Comparison of ENCODE assay signal across 10 mouse cellular contexts in the genomic region with DNA sequence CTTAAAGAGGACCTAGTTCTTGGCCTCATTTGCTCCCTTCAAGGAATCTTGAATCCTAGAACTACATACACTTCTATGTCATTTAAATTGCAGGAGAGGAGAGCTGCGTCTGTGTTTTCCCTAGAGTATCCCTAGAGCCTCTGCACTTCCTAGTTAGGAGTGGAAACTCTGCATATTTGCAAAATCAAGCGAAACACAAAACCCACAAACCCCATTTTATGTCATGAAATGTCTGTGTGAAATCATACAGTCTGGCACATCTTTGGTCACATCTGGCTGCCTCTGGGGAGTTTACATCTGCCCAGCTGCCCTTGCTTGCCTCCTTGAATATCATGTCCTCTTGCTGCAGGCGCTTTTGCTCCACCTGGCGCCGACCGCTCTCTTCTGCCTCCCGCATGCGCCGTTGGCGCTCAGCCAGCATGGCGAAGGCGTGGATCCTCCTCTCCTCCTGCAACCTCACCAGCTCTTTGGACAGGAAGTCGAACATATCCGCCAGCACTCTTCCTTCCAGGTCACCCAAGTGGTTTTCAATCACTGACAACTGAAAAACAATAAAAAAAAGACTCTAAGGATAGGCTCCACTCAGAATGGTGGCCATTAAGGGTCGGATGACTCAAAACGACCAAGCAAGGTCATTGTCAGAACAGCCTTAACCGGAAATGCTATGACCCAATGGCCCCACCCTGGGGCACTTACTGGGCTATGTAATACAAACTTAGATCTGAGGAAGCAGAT. TPM values are rescaled to one million over a fixed set of nuclear protein-coding genes. Genes with fewer than 3 reads are reported as not detected.
DNase-seq lines count a peak whose midpoint lies in the region; ATAC-seq and TF ChIP-seq lines count a peak whose summit lies in the region.
"Had no signal": no experiment of that assay in that cellular context is flagged by ENCODE, and none has a peak within 500 bp of the region (broad histone marks: within the 10 kb centered on the region; RNA-seq: fewer than 3 reads in every experiment).

No protein-coding gene starts in this region.

- H3K4me1 ChIP-seq in hindbrain, embryonic 14.5 days (replicated peaks; ENCODE audit: control insufficient read depth, insufficient read depth, low read length): 0 out of 2 replicates have a peak, but pooled peaks cover 3% of the 10 kb centered on the region
- no peaks in the 10 kb centered on the region for H3K4me1 ChIP-seq in hindbrain, postnatal 0 days (ENCODE audit: insufficient read depth, low read length)

- no peak overlapping the region for H3K9ac ChIP-seq in hindbrain, embryonic 14.5 days
- no peak overlapping the region for H3K9ac ChIP-seq in hindbrain, postnatal 0 days (replicated peaks; ENCODE audit: low read length)

- H3K9me3 ChIP-seq in hindbrain, embryonic 14.5 days (ENCODE audit: control insufficient read depth, low read length): no peaks in the 10 kb centered on the region
- H3K9me3 ChIP-seq in hindbrain, postnatal 0 days (ENCODE audit: low read length): no peaks in the 10 kb centered on the region

- no peaks in the 10 kb centered on the region for H3K27me3 ChIP-seq in hindbrain, embryonic 14.5 days (ENCODE audit: control insufficient read depth, insufficient read depth, low read length)
- no peaks in the 10 kb centered on the region for H3K27me3 ChIP-seq in hindbrain, postnatal 0 days (ENCODE audit: insufficient read depth, low read length)

- TF ChIP-seq CTCF in hindbrain, postnatal 0 days (IDR thresholded peaks at IDR 0.05; ENCODE audit: low read depth): no peak

- no peak overlapping the region for H3K4me2 ChIP-seq in hindbrain, embryonic 14.5 days (replicated peaks)
- H3K4me2 ChIP-seq in hindbrain, postnatal 0 days (ENCODE audit: low read depth, low read length): no peak overlapping the region

- no peaks in the 10 kb centered on the region for H3K36me3 ChIP-seq in hindbrain, embryonic 14.5 days (replicated peaks; ENCODE audit: control insufficient read depth, insufficient read depth)
- H3K36me3 ChIP-seq in hindbrain, postnatal 0 days (ENCODE audit: insufficient read depth, low read length): no peaks in the 10 kb centered on the region

- no peak overlapping the region for H3K4me3 ChIP-seq in hindbrain, embryonic 14.5 days (replicated peaks; ENCODE audit: low read length)
- H3K4me3 ChIP-seq in hindbrain, postnatal 0 days (ENCODE audit: low read length): no peak overlapping the region
- H3K4me3 ChIP-seq: myocyte had no signal

- 80% methylated on average over 17 of the region's 17 CpGs for whole genome bisulfite sequencing in hindbrain, embryonic 14.5 days
- 69% methylated on average over 17 of the region's 17 CpGs for WGBS in hindbrain, postnatal 0 days

- no peak overlapping the region for H3K27ac ChIP-seq in hindbrain, embryonic 14.5 days
- no peak overlapping the region for H3K27ac ChIP-seq in hindbrain, postnatal 0 days

- no peak for ATAC-seq in hindbrain, embryonic 14.5 days (ENCODE audit: low FRiP score)
- no peak for ATAC-seq in hindbrain, postnatal 0 days

- DNase-seq in A20 (ENCODE audit: low read depth, low spot score) (peak; percentile 90), ES-CJ7 (ENCODE audit: low read depth, low spot score) (peak; percentile 82)
- DNase-seq in gastrocnemius, postnatal 14 days: peak; percentile 34
- peak; percentile 81 to 86 for DNase-seq in kidney, postnatal 36 days
- no peak for DNase-seq in embryo, embryonic 10 days (ENCODE audit: low spot score)
- no peak for DNase-seq in layer of hippocampus, postnatal 25 days (ENCODE audit: extremely low spot score in 1 of 2, low spot score in 1 of 2)
- DNase-seq in hindbrain, embryonic 14.5 days (ENCODE audit: low spot score): no peak
- DNase-seq in hindbrain, postnatal 0 days (ENCODE audit: low spot score): no peak

- intact Hi-C loops in gastrocnemius, postnatal 14 days (cut with DNase I; ENCODE audit: low total_unique reads): no loop called here

RNA-seq across cellular contexts. Expression of a gene that starts 10.0 kb away (rescaled TPM):
- total RNA-seq in gastrocnemius, postnatal 14 days (2021): not detected
- not detected for total RNA-seq in layer of hippocampus, postnatal 25 days (2021)
- polyA plus RNA-seq in hindbrain, embryonic 14.5 days (2014; fragmentation: Nextera tagmentation; extraction: Ambion mirVana): not detected in 2 replicates
- total RNA-seq in hindbrain, postnatal 0 days (2014; rRNA removed): not detected in 2 replicates
- polyA plus RNA-seq in hindbrain, postnatal 0 days (2015; fragmentation: Nextera tagmentation; extraction: Ambion mirVana): 0.05 TPM in 1 of 2 replicates, not detected in the other
- polyA plus RNA-seq: myocyte had no signal

RNA-seq across cellular contexts. Expression of a gene that starts 37.3 kb away (rescaled TPM):
- total RNA-seq in gastrocnemius, postnatal 14 days (2021): not detected
- total RNA-seq in layer of hippocampus, postnatal 25 days (2021): 1 to 10 TPM; 1.0 to 1.4 TPM
- 1.2 and 1.5 TPM in 2 replicates for polyA plus RNA-seq in hindbrain, embryonic 14.5 days (2014; fragmentation: Nextera tagmentation; extraction: Ambion mirVana)
- 1.4 TPM in 2 replicates for total RNA-seq in hindbrain, postnatal 0 days (2014; rRNA removed)
- 0.86 and 1.4 TPM in 2 replicates for polyA plus RNA-seq in hindbrain, postnatal 0 days (2015; fragmentation: Nextera tagmentation; extraction: Ambion mirVana)

RNA-seq across cellular contexts. Expression of a gene that starts 42.2 kb away (rescaled TPM):
- total RNA-seq in gastrocnemius, postnatal 14 days (2021): 100 to 1,000 TPM; 134 to 137 TPM
- total RNA-seq in layer of hippocampus, postnatal 25 days (2021): 100 to 1,000 TPM; 117 to 135 TPM
- 74.3 and 97.1 TPM in 2 replicates for polyA plus RNA-seq in hindbrain, embryonic 14.5 days (2014; fragmentation: Nextera tagmentation; extraction: Ambion mirVana)
- total RNA-seq in hindbrain, postnatal 0 days (2014; rRNA removed): 12.2 and 24.5 TPM in 2 replicates
- polyA plus RNA-seq in hindbrain, postnatal 0 days (2015; fragmentation: Nextera tagmentation; extraction: Ambion mirVana): 78.5 and 90.1 TPM in 2 replicates

RNA-seq across cellular contexts. Expression of a gene that starts 42.2 kb away (rescaled TPM):
- not detected for total RNA-seq in gastrocnemius, postnatal 14 days (2021)
- under 1 TPM in 1 of 2 experiments, not detected in 1; 0.94 TPM for total RNA-seq in layer of hippocampus, postnatal 25 days (2021)
- not detected in 2 replicates for polyA plus RNA-seq in hindbrain, embryonic 14.5 days (2014; fragmentation: Nextera tagmentation; extraction: Ambion mirVana)
- total RNA-seq in hindbrain, postnatal 0 days (2014; rRNA removed): not detected in 2 replicates
- polyA plus RNA-seq in hindbrain, postnatal 0 days (2015; fragmentation: Nextera tagmentation; extraction: Ambion mirVana): not detected in 2 replicates
- polyA plus RNA-seq: large intestine, adult 2 months had no signal

RNA-seq across cellular contexts. Expression of a gene that starts 57.4 kb away (rescaled TPM):
- total RNA-seq in gastrocnemius, postnatal 14 days (2021): 10 to 100 TPM; 56.1 to 66.9 TPM
- under 1 TPM; 0.52 to 0.85 TPM for total RNA-seq in layer of hippocampus, postnatal 25 days (2021)
- polyA plus RNA-seq in hindbrain, embryonic 14.5 days (2014; fragmentation: Nextera tagmentation; extraction: Ambion mirVana): 0.24 and 0.26 TPM in 2 replicates
- total RNA-seq in hindbrain, postnatal 0 days (2014; rRNA removed): 0.10 and 0.40 TPM in 2 replicates
- 0.83 and 1.0 TPM in 2 replicates for polyA plus RNA-seq in hindbrain, postnatal 0 days (2015; fragmentation: Nextera tagmentation; extraction: Ambion mirVana)

Comparison
In these comparisons a context has a peak if more than half of its experiments do, and no peak if none do; other contexts are left out.
1. DNase-seq: peak in A20 (single experiment), ES-CJ7 (single experiment), gastrocnemius, postnatal 14 days (single experiment) and kidney, postnatal 36 days (2 of 2); none in embryo, embryonic 10 days (single experiment), layer of hippocampus, postnatal 25 days (0 of 2), hindbrain, embryonic 14.5 days (single experiment) and hindbrain, postnatal 0 days (single experiment).